Mouse (Mus musculus) lung, postnatal 0 days (tissue): ENCODE data around the gene Atg4a-ps.

Source experiments
- CTCF ChIP-seq: IDR thresholded peaks from 2 replicates; pipeline ENCODE4 v1.5.1; 2016; ENCODE audit warnings: antibody characterized with exemption, mild to moderate bottlenecking
- EP300 ChIP-seq: IDR thresholded peaks from 2 replicates; pipeline ENCODE4 v1.6.1; 2016; ENCODE audit warnings: antibody characterized with exemption, mild to moderate bottlenecking, control low read depth

DNA sequence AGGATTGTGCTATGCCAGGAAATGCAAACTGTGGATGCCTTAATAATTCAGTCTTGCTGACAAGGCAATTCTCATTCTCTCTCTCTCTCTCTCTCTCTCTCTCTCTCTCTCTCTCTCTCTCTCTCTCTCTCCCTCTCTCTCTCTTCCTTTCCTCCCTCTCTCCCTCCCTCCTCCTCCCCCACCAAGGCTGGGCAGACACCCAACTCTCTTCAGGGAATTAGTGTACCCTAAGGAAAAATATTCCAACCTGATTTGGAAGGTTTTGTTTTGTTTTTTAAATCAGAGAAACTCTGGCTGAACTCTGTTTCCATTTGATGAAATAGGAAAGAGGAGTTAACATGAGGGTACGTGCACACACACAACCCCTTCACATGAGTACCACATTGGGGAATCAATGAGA, 44.3 kb downstream of the Atg4a-ps start:
- no peak for TF ChIP-seq CTCF
- TF ChIP-seq EP300: no peak
